Mouse (Mus musculus): ENCODE results near the gene Pcgf2. TPM values are rescaled to one million over a fixed set of nuclear protein-coding genes. Genes with fewer than 3 reads are reported as not detected.
"Not testable (repeated sequence)": the region's sequence is repeated elsewhere in the genome, so short reads cannot be mapped to it uniquely, and the experiment has no call there.

The Pcgf2 gene
- total RNA-seq, 2 experiments from 2014 or later, result 69.9 to 71.5 TPM

DNA sequence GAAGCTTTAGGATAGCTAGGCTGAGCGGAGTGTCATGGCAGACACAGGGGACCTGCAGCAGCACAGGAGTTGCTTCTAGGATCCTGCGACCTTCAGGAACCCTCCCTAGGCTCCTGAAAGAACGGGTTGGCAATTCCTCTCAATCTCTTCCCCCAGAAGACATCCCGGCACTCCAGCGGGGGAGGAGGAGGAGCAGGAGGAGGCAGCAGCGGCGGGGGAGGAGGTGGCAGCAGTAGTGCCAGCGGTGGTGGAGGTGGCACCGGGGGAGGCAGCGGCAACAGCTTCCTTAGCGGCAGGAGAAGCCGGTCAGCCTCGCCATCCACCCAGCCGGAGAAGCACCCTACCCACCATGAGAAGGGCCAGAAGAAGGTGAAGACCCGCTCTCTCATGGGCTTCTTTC lies 31.0 kb downstream of the Pcgf2 start:
- DNase-seq (ENCODE audit: low spot score in 2 of 2), result no peak

GRCm38 (mm10) chr11:97668160-97668559 lies 32.1 kb downstream of the Pcgf2 start:
- DNase-seq (ENCODE audit: low spot score in 2 of 2), result no peak

GRCm38 (mm10) chr11:97666794-97667193 lies 33.5 kb downstream of the Pcgf2 start:
- no peak for DNase-seq (ENCODE audit: low spot score in 2 of 2)

- no peak for DNase-seq (ENCODE audit: low spot score in 2 of 2)
These were observed 34.1 kb downstream of the Pcgf2 start for GRCm38 (mm10) chr11:97666221-97666620.

GRCm38 (mm10) chr11:97665431-97665830 lies 34.9 kb downstream of the Pcgf2 start:
- DNase-seq (ENCODE audit: low spot score in 2 of 2), result no peak

- no peak for DNase-seq (ENCODE audit: low spot score in 2 of 2)
These were observed 35.5 kb downstream of the Pcgf2 start for GRCm38 (mm10) chr11:97664771-97665240.

DNA sequence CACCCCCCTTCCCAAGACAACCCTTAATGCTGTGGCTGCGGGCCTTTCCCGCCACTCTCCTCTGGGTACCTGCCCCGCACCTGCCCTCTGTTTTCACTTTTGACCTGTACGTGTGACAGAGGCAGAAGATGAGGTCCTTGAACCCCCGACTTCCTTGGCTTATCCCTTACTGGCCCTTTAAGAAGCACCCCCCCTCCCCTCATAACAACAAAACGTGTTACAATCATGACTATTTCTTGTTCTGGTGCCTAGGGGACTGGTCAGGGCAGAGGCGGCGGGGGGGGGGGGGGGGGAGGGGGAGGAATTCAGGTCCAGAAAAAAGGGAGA lies 36.0 kb downstream of the Pcgf2 start:
- no peak for DNase-seq (ENCODE audit: low spot score in 2 of 2)

GRCm38 (mm10) chr11:97663528-97664338 lies 36.6 kb downstream of the Pcgf2 start:
- DNase-seq (ENCODE audit: low spot score in 2 of 2), result no peak

DNA sequence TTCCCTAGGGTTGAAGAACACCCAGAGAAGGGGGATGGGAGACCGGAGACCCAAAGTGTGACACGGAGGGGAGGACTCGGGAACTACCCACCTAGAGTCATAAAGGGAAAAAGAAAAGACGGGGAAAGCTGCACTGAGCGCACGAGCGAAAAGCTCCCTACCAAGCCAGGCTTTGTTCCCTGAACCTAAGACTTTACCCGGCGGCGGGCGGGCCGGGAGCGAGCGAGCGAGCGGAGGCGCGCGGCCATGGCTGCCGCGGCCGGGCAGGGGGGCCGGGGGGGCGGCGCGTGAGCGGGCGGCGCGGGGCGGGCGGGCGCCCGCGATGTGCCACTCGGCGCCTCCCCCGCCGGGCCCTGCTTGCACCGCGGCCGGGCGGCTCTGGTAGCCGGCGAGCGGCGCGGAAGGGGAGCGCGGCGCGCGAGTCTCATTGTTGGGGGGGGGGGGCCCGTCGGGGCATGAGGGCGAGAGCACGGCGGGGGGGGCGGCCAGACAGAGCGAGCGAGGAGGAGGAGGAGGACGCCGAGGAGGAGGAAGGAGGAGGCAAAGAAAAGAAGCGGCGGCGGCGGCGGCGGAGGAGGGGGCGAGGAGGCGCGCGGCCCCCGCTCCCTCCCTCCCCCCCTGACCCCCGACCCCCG lies 37.3 kb downstream of the Pcgf2 start, which contains the start of gene Mllt6:
TSS of gene Mllt6 (plus strand) at position 522 of the 635 bp plus-strand sequence.
- DNase-seq (ENCODE audit: low spot score in 2 of 2), result peak in 1 of 2 experiments; percentile 62

DNA sequence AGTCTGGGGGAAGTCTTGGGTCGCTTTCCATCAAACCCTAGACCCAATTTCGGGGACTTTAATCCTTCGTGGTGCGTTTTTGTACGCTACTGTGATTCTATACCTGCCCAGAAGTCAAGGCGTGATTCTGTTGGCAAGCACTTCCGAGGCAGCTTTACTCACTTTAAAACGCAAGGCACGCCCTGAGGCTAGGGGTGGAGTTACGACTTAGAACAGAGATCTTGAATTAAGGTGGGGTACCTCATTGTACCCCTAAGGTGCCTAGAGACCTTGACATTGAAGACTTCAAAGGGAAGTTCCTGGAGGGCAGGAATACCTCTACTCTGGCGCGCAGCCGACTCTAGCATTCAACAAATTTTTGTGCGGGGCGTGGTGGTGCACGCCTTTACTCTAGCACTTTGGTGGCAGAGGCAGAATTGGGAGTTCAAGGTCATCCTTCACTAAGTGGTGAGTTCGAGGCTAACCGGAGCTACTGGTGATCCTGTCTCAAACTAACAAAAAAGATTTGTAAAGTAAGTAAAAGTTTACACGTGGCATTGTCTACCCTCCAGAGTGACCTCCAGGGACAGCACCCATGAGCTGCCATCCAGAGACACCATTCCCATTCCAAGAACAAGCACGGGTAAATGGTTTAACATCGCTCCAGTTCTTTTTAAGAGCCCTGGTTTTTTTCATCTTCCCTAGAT lies 37.9 kb downstream of the Pcgf2 start:
- no peak for DNase-seq (ENCODE audit: low spot score in 2 of 2)

DNA sequence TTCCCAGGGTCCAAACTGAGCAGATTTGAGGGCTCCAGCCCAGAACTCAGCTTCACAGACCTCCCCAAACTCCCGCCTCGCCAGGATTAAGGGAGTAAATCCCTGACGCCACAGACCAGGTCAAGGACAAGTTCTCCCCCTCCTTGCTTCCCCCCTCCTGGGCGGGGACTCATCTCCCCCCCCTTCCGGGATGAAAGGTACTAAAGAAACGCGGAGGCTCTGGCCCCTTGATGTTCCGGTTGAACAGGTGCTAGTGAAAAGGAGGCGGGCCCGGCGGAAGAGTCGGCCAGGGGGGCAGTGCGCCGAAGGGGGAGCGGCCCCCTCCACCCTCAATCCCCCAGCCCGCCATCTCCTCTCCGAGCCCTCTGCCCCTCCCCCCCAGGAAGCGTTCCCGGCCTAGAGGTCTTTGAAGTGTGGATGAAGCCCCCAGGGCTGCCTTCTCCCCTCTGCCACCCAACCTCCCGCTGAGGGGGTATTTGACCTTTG lies 38.6 kb downstream of the Pcgf2 start:
- DNase-seq (ENCODE audit: low spot score in 2 of 2), result no peak

DNA sequence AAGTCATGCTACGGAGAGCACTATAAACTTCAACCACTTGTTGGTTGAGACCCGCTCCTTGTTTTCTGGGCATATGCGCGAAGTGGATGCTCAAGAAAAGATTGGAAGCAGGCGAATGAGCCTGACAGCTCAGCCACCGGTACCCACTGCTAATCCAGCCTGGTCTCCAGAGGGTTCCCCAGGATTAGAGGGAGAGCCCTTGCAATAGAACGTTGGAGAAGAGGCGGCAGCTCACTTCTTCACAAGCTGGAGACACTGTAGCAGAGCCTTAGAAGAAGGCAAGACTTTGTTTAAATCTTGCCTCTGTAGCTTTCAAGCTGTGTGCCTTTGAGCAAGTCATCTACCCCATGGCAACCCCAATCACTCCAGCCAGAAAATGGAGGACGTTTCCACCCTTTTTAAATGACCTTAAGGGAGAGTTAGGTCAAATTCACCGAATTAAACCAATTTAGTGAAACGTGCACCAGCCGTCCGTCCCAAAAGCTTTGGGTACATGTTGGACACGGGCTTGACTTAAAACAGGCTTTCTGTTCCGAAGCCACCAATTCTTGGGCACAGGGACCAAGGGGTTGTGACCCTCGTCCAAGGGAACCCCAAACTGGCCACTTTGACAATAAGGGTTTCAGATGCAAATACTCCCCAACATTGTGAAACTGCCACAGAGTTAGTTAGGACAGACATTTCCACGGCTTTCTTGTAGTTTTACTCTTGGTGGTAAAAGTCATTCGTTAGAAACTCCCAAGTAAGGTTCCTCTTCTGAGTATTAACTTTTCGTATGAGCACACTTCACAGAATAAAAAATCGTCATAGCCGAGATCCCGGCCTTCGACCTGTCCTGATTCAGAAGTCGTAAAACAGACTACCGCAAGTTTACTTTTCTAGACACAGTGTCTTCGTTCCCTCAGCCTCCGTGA lies 39.3 kb downstream of the Pcgf2 start:
- no peak for DNase-seq (ENCODE audit: low spot score in 2 of 2)

DNA sequence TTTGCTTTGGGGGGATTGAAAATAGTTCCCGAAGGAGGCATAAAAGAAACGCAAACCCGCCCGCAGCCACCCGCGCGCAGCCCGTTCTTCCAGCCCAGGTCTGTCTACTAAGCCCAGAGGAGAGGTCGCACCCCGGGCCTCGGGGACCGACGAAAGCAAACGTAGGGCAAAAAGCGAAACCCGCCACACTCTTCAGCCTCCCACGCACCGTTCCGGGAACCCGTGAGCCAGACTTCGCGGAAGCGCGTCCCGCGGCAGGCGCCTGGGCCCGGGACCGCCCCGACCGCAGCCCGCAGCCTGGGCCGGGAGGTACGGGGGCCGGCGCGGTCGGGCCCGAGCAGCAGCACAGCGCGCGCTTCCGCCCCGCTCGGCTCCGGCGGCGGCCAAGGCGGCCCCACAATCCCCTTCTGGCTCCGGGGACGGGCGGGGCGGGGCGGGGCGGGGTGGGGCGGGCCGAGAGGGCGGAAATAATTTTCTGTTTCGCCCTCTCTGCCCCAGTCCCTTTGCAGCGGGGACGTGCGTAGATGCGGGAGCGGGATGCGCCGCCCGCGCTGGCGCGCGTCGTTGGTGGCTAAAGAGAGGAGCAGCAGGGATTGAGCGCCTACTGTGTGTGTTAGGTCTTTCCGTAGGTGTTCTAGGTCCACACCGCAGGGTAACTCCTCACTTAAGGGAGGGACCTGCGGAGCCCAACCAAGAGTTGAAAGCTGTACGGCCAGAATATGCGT lies 40.1 kb downstream of the Pcgf2 start:
- DNase-seq (ENCODE audit: low spot score in 2 of 2), result peak in 1 of 2 experiments; percentile 49

DNA sequence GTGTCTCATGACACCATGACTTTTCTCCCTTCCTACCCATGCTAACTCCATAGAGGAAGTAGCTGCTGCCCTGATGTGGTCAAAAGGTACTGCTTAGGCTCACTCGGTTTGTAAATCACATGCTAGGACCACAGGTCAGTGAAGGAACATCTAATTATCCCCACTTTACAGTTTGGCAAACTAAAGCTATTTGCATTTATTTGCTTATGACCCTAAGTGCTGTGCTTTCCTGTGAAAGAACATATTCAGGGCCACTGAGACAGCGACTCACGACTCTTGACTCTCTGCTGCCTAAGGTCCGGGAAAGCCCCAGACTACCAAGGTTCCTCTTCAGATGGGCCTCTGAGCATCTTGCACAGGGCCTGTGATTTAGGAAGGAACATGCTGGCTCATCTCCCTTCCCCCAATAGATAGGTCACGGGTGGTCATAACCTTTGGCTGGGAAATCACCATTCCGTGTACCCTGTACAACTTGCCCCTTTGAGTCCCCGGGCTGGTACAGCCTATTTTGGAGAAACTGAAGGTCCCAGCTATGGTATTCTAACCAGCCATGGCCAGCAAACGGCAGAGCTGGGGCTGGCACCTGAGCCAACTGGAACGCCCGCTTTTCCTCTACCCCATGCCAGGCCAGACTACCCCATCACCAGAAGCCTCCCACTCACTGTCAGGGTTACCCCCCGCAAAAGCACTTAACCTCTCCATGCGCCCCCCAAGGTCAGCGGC lies 40.9 kb downstream of the Pcgf2 start:
- DNase-seq (ENCODE audit: low spot score in 2 of 2), result no peak

- DNase-seq (ENCODE audit: low spot score in 2 of 2), result no peak
These were observed 41.5 kb downstream of the Pcgf2 start for GRCm38 (mm10) chr11:97658751-97659266.

- not testable (repeated sequence) for DNase-seq (ENCODE audit: low spot score in 2 of 2)
These were observed 42.3 kb downstream of the Pcgf2 start for GRCm38 (mm10) chr11:97657967-97658366.

DNA sequence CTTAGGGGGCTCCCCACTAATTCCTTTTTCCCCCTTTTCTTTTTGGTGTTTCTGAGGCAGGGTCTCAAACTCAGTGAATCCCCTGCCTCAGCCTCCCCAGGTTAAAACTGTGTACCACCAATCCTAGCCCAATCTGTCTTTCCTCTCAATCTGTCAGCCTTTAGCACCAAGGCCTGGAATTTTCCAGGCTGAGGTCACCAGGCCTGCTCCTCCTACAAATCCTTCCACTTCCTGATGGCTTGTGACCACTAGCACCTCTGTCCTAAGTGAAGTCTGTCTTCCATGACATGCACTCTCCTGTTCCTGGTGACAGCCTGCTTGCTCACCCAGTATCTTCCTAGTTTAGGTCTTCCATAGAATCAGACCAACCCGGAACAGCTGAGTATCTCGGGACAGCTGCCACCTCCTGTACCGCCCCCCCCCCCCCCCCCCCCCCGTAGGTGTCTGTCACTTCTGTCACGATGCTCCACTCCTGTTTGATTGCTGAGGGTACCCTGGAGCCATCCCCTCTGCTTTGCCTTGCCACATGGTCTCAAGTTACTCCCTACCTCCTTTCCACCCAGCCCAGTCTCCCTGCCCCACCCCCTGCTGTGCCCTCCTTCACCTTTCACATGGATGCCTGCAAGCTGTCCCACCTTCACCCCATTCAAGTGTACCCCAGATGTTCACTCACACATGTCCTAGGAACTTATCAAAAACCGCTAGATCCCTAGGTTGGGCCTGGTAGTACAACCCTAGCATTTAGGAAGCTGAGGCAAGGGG lies 42.9 kb downstream of the Pcgf2 start:
- DNase-seq (ENCODE audit: low spot score in 2 of 2), result no peak

DNA sequence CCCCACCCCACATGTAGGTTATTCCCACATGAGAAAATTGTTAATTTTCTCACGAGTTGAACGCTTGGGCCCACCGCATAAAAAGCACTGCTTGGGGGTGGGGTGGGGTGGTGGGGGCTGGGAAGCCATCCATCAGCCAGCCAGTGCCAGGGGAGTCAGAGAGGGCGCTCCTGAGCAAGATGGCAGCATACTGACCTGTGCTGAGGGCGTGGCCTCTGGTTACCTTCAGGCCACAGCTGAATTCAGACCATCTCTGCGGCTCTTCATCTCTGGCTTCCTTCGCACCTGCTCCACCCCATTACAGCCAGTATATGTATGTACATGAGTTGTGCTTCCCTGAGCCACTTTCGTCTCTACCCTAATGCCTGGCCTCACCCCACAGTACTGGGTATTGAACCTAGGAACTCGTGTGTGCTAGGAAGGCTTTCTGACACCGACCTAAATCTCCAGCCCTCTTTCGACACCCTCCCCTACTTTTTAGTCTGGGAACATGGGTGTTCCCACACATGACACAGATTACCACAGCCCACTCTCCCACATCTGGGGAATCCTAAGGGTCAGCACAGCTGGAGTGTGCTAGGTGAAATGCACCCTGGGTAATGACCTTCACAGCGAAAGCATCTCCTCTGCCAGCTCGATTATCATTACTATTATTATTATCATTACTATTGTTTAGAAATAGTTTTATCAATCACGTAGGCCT lies 43.9 kb downstream of the Pcgf2 start:
- no peak for DNase-seq (ENCODE audit: low spot score in 2 of 2)

Data from adrenal gland, postnatal 4 days (tissue).